Mouse (Mus musculus): ENCODE measurements around the gene Celf2. TPM values are rescaled to one million over a fixed set of nuclear protein-coding genes. Genes with fewer than 3 reads are reported as not detected.

Gene Celf2
- polyA plus RNA-seq, 1 experiment from 2014 or later: 12.3 TPM

DNA sequence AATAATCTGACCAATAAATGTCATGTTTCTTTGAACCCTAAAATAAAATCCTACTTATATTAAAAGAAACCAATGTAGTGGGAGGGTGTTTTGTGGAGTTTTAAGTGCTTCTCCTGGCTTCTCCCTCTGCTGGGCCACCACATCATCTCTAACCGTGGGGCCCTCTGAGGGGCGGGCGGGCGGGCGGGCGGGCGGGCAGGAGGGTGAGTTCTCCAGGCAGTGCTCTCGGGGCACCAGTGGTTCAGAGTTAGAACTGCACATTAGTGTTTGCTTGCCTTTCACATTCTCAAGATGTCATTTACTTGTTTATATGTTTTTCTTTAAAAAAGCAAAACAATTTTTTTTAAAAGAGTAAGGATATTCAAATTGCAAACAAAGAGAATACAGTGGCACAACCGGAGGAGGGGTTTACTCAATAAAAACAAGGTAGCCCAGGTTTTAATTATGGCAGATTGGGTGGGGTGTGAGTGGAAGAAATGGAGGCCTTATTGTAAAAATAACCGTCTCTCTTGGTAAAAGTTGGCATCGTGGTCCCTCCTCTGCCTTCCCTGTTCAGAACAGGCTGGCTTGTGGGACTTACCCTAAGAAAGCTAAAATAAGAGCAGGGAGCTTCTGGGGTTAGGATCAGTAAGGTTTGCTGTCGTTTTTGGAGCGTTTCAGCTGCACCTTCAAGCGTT lies 962.8 kb downstream of the Celf2 start:
- 50% methylated on average over 14 of the region's 14 CpGs for WGBS
- ATAC-seq (ENCODE audit: low FRiP score, low TSS enrichment): no peak
- Histone ChIP-seq H3K4me3 (ENCODE audit: low read length) (no peak overlapping the region), H3K36me3 (ENCODE audit: control insufficient read depth, insufficient read depth, low read length) (no peaks in the 10 kb centered on the region), H3K4me1 (ENCODE audit: control insufficient read depth, insufficient read depth, low read length) (0 out of 2 replicates have a peak, but pooled peaks cover 6% of the 10 kb centered on the region), H3K27me3 (ENCODE audit: control insufficient read depth, insufficient read depth, low read length) (no peaks in the 10 kb centered on the region), H3K4me2 (replicated peaks; ENCODE audit: low read depth, low read length) (no peak overlapping the region), H3K27ac (ENCODE audit: low read depth, low read length) (no peak overlapping the region), H3K9ac (ENCODE audit: low read depth, low read length) (peak overlapping the region; percentile 1; the same call in 1 of the 2 replicates), H3K9me3 (ENCODE audit: control insufficient read depth, low read length) (no peaks in the 10 kb centered on the region)

DNA sequence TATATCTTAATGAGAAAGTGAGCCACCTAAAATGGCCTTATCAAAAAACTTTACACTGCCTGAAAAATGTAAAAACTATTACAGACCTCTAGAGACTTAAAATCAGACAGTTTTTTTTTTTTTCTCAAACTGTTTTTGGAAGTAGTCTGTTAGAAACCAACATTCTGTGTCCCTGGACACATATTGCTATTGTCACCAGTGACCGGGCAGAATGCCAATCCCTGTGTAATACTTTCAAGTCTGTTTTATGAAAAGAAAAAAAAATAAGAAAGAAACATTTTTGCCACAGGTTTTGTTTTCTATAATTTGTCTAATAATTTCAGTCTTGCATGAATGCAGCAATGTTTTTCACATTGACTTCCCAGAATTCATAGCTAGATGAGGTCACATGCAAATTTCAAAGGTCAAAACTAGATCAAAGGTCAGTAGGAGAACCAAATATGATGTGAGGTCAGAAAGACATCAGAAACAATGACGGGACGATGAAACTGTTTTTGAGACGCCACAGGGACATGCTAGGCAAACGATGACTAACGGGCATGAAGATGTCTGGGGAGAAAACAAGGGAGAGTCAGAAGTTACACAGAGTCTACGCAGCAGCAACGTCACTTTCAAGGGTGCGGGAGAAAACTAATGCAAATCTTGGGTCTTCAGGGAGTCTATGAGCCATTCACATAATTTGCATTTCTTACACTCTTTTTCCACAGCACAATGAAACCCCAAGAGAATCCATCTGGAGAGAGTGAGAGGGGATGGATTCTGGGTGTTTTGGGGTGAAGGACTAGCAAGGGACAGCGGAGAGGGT lies 964.0 kb downstream of the Celf2 start:
- Histone ChIP-seq H3K27ac (ENCODE audit: low read depth, low read length) (no peak overlapping the region), H3K4me3 (ENCODE audit: low read length) (no peak overlapping the region), H3K9me3 (ENCODE audit: control insufficient read depth, low read length) (no peaks in the 10 kb centered on the region), H3K27me3 (ENCODE audit: control insufficient read depth, insufficient read depth, low read length) (no peaks in the 10 kb centered on the region), H3K9ac (ENCODE audit: low read depth, low read length) (no peak overlapping the region), H3K4me1 (ENCODE audit: control insufficient read depth, insufficient read depth, low read length) (0 out of 2 replicates have a peak, but pooled peaks cover 6% of the 10 kb centered on the region), H3K4me2 (replicated peaks; ENCODE audit: low read depth, low read length) (no peak overlapping the region), H3K36me3 (ENCODE audit: control insufficient read depth, insufficient read depth, low read length) (no peaks in the 10 kb centered on the region)
- no peak for ATAC-seq (ENCODE audit: low FRiP score, low TSS enrichment)
- 86% methylated on average over 10 of the region's 10 CpGs for WGBS

DNA sequence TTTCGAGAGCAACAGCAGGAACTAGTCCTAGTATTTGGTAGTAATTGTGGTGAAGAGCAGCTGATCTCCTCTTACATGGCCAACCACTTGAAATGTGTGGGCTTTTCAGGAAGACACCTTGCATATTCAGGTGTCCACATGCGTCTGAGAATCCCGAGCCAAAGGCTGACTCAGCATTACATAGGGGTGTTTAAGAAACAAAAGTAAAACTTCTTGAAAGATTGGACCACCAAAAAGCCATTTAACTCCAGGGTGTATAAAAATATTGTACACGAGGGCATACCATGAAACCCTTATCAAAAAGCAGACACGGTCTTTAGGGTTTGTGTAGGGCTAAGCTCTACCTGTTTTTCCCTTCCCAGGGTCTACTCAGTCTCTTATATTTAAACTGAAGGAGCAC lies 965.7 kb downstream of the Celf2 start:
- no peaks in the 10 kb centered on the region for H3K9me3 ChIP-seq (ENCODE audit: control insufficient read depth, low read length)
- no peak for ATAC-seq (ENCODE audit: low FRiP score, low TSS enrichment)
- 91% methylated on average over 5 of the region's 5 CpGs for WGBS
- H3K27me3 ChIP-seq (ENCODE audit: control insufficient read depth, insufficient read depth, low read length): no peaks in the 10 kb centered on the region
- 0 out of 2 replicates have a peak, but pooled peaks cover 6% of the 10 kb centered on the region for H3K4me1 ChIP-seq (ENCODE audit: control insufficient read depth, insufficient read depth, low read length)
- no peak overlapping the region for H3K27ac ChIP-seq (ENCODE audit: low read depth, low read length)
- no peak overlapping the region for H3K9ac ChIP-seq (ENCODE audit: low read depth, low read length)
- no peak overlapping the region for H3K4me2 ChIP-seq (replicated peaks; ENCODE audit: low read depth, low read length)
- H3K36me3 ChIP-seq (ENCODE audit: control insufficient read depth, insufficient read depth, low read length): no peaks in the 10 kb centered on the region
- H3K4me3 ChIP-seq (ENCODE audit: low read length): no peak overlapping the region

DNA sequence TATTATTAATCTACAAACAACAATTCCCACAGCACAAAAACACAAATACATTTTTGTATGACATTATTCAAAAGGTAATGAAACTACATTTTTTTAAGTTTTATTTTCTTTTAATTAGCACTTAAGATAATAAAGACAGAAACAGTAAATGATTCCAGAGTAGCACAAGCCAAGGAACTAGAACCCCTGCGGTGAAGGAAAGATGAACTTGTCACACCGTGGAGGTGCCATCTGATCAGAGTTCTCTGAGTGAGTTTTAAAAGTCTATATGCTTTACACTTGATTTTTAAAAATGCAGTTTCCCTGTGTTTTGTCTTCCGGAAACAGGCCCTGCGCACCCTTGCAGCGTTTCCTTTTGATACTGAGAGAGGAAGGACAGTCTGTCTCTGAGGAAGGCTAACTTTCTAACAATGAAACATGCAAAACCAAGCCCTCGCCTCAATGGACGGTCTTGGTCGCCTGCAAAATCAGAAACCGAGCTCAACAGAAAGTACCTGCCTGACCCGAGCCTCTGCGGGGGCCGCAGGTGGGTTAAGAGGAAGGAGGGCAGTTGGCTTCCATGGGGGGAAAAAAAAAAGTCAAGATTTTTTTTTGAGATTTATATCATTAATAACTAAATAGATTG lies 966.7 kb downstream of the Celf2 start:
- Histone ChIP-seq H3K9me3 (ENCODE audit: control insufficient read depth, low read length) (no peaks in the 10 kb centered on the region), H3K27ac (ENCODE audit: low read depth, low read length) (no peak overlapping the region), H3K4me1 (ENCODE audit: control insufficient read depth, insufficient read depth, low read length) (0 out of 2 replicates have a peak, but pooled peaks cover 6% of the 10 kb centered on the region), H3K9ac (ENCODE audit: low read depth, low read length) (no peak overlapping the region), H3K4me2 (replicated peaks; ENCODE audit: low read depth, low read length) (no peak overlapping the region), H3K27me3 (ENCODE audit: control insufficient read depth, insufficient read depth, low read length) (no peaks in the 10 kb centered on the region), H3K4me3 (ENCODE audit: low read length) (no peak overlapping the region), H3K36me3 (ENCODE audit: control insufficient read depth, insufficient read depth, low read length) (no peaks in the 10 kb centered on the region)
- WGBS: 85% methylated on average over 12 of the region's 12 CpGs
- ATAC-seq (ENCODE audit: low FRiP score, low TSS enrichment): no peak

DNA sequence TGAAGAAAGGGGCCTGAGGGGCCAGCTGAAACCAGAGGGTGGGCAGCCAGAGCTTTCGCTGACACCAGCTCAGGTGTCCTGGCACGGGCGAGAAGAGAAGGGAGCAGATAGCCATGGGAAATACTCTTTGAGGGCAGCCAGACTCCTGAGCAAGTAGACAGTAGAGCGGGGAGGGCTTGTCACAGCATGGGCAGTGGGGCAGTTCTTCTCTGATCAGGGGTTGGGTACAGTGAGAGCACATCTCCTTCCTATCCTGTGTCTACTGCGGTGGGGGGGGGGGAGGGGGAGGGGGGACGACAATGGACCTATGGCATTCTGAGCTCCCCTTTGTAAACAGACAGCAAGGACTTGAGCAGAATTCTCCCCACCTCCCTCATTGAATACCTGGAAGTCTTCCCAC lies 968.5 kb downstream of the Celf2 start:
- Histone ChIP-seq H3K9me3 (ENCODE audit: control insufficient read depth, low read length) (no peaks in the 10 kb centered on the region), H3K4me3 (ENCODE audit: low read length) (no peak overlapping the region), H3K4me1 (ENCODE audit: control insufficient read depth, insufficient read depth, low read length) (no peaks in the 10 kb centered on the region), H3K4me2 (replicated peaks; ENCODE audit: low read depth, low read length) (no peak overlapping the region), H3K36me3 (ENCODE audit: control insufficient read depth, insufficient read depth, low read length) (no peaks in the 10 kb centered on the region), H3K27me3 (ENCODE audit: control insufficient read depth, insufficient read depth, low read length) (no peaks in the 10 kb centered on the region), H3K9ac (ENCODE audit: low read depth, low read length) (no peak overlapping the region), H3K27ac (ENCODE audit: low read depth, low read length) (no peak overlapping the region)
- WGBS: 86% methylated on average over 6 of the region's 6 CpGs
- ATAC-seq (ENCODE audit: low FRiP score, low TSS enrichment): no peak

DNA sequence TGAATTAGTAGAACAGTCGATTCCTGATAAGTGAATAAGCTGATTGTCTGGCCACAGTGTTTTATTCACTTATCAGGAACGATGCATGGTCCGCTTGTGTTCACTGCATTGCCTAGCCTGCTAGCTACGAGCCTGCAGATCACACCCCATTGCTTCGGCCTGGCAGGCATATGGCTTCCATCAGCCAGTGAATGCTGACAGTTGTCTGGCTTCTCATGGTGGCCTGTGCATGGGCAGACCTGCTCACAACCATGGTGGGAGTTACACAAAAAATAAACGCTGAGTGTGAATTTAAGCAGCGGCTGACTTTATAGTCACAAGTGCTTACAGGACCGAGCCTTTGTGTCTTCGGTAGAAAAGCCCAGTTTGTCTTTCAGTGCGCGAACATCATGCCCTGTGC lies 969.3 kb downstream of the Celf2 start:
- Histone ChIP-seq H3K9me3 (ENCODE audit: control insufficient read depth, low read length) (no peaks in the 10 kb centered on the region), H3K27me3 (ENCODE audit: control insufficient read depth, insufficient read depth, low read length) (no peaks in the 10 kb centered on the region), H3K36me3 (ENCODE audit: control insufficient read depth, insufficient read depth, low read length) (no peaks in the 10 kb centered on the region), H3K4me1 (ENCODE audit: control insufficient read depth, insufficient read depth, low read length) (no peaks in the 10 kb centered on the region), H3K4me3 (ENCODE audit: low read length) (no peak overlapping the region), H3K9ac (ENCODE audit: low read depth, low read length) (no peak overlapping the region), H3K27ac (ENCODE audit: low read depth, low read length) (no peak overlapping the region), H3K4me2 (replicated peaks; ENCODE audit: low read depth, low read length) (no peak overlapping the region)
- WGBS: 56% methylated on average over 11 of the region's 11 CpGs
- peak; percentile 76; the same call in 1 of the 2 replicates for ATAC-seq (ENCODE audit: low FRiP score, low TSS enrichment)

DNA sequence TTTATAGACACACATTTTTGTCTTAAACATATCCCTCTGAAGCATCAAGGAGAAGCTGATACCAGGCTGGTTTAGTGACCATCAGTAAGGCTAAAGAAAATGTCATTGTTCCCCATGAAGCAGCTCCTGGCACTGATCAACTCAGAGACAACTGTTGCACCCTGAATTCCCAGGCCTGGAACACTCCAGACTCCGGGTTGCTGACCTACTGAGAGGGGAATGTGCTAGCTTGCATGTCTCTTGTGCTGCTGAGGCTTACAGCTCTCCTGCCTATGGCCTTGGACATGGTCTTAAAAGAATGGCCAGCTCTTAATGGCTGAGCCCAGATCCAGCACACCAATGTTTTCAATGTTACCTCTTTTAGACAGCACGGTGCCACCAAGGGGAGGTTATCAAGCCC lies 970.9 kb downstream of the Celf2 start:
- no peak overlapping the region for H3K4me3 ChIP-seq (ENCODE audit: low read length)
- ATAC-seq (ENCODE audit: low FRiP score, low TSS enrichment): no peak
- WGBS: 92% methylated on average over 2 of the region's 2 CpGs
- no peak overlapping the region for H3K27ac ChIP-seq (ENCODE audit: low read depth, low read length)
- H3K27me3 ChIP-seq (ENCODE audit: control insufficient read depth, insufficient read depth, low read length): no peaks in the 10 kb centered on the region
- no peaks in the 10 kb centered on the region for H3K9me3 ChIP-seq (ENCODE audit: control insufficient read depth, low read length)
- no peak overlapping the region for H3K4me2 ChIP-seq (replicated peaks; ENCODE audit: low read depth, low read length)
- no peak overlapping the region for H3K9ac ChIP-seq (ENCODE audit: low read depth, low read length)
- no peaks in the 10 kb centered on the region for H3K36me3 ChIP-seq (ENCODE audit: control insufficient read depth, insufficient read depth, low read length)
- no peaks in the 10 kb centered on the region for H3K4me1 ChIP-seq (ENCODE audit: control insufficient read depth, insufficient read depth, low read length)

DNA sequence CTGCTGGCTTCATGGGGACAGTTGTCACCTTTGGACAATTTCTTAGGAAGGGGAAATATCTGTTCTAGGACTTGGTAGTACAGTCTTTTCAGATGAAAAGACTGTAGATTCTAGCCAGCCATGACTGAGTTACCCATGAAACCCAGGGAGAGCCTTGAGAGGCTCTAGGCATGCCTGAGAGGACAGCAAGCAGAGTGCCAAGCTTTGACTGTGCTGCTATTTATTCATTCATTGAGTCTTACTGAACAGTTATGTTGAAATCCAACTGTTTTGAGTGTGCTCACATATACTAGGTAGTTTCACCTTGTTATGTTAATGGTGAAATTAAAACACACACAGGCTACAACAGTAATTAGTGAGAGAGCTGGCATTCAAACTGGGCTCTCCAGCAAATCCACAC lies 971.3 kb downstream of the Celf2 start:
- Histone ChIP-seq H3K9ac (ENCODE audit: low read depth, low read length) (no peak overlapping the region), H3K4me2 (replicated peaks; ENCODE audit: low read depth, low read length) (no peak overlapping the region), H3K27me3 (ENCODE audit: control insufficient read depth, insufficient read depth, low read length) (no peaks in the 10 kb centered on the region), H3K4me1 (ENCODE audit: control insufficient read depth, insufficient read depth, low read length) (no peaks in the 10 kb centered on the region), H3K9me3 (ENCODE audit: control insufficient read depth, low read length) (no peaks in the 10 kb centered on the region), H3K27ac (ENCODE audit: low read depth, low read length) (no peak overlapping the region), H3K36me3 (ENCODE audit: control insufficient read depth, insufficient read depth, low read length) (no peaks in the 10 kb centered on the region), H3K4me3 (ENCODE audit: low read length) (no peak overlapping the region)
- no peak for ATAC-seq (ENCODE audit: low FRiP score, low TSS enrichment)

DNA sequence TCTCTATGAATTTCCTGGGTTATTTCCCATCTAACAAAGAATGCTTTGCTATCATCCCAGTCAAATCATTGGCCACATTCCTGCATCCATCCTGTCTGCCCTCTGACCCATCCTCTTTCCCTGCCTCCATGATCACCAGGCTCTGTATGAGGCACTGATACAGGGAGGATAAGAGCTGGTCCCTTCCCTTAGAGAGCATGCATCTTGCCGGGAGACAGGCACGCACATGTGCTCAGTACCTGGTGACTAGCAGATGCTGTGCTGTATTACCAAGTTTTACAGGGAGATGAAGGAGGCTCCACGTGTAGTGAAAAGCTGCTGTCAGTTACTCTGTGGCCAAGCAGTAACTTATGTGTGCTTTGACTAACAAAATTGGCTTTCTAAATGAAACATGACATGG lies 972.0 kb downstream of the Celf2 start:
- Histone ChIP-seq H3K4me1 (ENCODE audit: control insufficient read depth, insufficient read depth, low read length) (no peaks in the 10 kb centered on the region), H3K36me3 (ENCODE audit: control insufficient read depth, insufficient read depth, low read length) (no peaks in the 10 kb centered on the region), H3K4me2 (replicated peaks; ENCODE audit: low read depth, low read length) (no peak overlapping the region), H3K27ac (ENCODE audit: low read depth, low read length) (no peak overlapping the region), H3K9ac (ENCODE audit: low read depth, low read length) (no peak overlapping the region), H3K4me3 (ENCODE audit: low read length) (no peak overlapping the region), H3K9me3 (ENCODE audit: control insufficient read depth, low read length) (no peaks in the 10 kb centered on the region), H3K27me3 (ENCODE audit: control insufficient read depth, insufficient read depth, low read length) (no peaks in the 10 kb centered on the region)
- ATAC-seq (ENCODE audit: low FRiP score, low TSS enrichment): no peak
- 83% methylated on average over 3 of the region's 3 CpGs for WGBS

Measured in kidney, embryonic 14.5 days (tissue).